Mouse (Mus musculus): Measurements from ENCODE around the gene Olfr1472. TPM values are rescaled to one million over a fixed set of nuclear protein-coding genes. Genes with fewer than 3 reads are reported as not detected.
"Not testable (repeated sequence)": the region's sequence is repeated elsewhere in the genome, so short reads cannot be mapped to it uniquely, and the experiment has no call there.

Olfr1472 gene
- total RNA-seq (2021), result not detected
- long read RNA-seq, experiment 1, result 0 reads
- long read RNA-seq, experiment 2, result 0 reads

DNA sequence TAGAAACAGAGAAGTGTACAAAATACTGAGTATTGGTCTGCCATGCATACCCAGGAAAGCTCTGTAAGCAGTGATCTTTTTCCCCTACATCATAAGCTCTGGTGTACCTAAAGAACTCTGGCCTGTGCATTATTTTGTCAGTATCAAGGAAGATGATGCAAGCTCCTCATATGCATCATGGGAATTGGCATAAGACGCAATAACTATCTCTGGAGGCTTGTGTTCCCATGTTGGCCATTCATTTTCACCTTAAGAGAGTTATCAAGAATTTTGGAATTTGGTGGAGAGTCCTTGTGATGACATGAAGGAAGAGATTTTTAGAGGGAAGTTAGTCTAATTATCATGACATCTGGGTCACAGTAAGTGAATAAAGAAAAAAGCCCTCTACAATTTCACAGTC is at the start of gene Olfr1472:
Gene Olfr1472, minus strand, starts transcription at position 101 of the 400 bp plus-strand sequence.
- no peak for DNase-seq

DNA sequence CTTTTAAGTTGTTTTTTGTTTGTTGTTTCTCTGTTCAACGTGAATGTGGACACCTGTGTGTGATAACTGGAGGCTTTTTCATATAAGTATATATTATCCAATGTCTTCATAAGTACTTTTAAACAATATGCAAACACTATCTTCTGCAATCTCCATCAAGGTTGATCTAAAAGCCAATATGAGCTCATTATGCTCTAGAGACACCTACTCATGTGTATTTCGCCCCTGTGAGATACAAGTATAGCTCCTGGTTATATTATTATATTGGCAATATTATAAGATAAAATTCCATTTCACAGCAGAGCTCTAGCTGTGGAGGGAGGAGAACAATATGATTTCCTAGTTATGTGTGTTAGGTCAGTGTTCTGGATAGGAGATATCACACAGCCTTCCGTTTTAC is 44.4 kb upstream of the Olfr1472 start, which contains the start of gene Olfr1477:
Gene Olfr1477, plus strand, starts transcription at position 301 of the 400 bp plus-strand sequence.
- no peak for DNase-seq

DNA sequence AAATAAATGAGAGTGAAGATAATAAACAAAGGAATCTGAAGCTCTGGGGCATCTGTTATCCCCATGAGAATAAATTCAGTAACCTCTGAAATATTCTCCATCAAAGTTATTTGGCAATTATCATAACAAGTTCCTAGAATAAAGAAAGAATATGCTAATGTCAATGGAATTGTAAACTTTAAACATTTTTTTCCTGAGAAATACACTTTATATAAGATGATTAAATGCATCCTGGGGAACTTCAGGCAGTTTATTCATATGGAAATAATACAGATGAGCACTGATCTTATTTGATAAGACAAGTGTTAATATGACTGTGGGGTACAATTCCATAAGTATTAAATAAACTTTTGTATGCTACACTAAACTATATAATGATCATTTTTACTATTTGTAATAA is 24.2 kb upstream of the Olfr1472 start, which contains the start of gene Olfr1475:
Gene Olfr1475, minus strand, starts transcription at position 101 of the 400 bp plus-strand sequence.
- no peak for DNase-seq

DNA sequence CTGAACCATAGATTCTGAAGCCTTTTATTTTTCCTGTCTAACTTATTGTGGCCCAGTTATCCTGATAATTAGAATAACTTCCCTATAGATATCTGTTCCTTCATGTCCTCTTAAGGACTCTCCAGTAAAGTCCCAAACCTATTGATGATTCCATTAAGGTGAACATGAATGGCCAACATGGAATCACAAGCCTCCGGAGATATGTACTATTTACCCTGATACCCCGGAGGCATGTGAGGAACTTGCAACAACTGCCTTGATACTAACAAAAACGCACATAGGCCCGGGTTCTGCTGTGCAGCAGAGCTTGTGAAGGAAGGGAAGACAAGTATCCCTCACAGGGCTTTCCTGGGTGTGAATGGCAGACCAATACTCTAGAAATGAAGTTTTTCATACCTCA is 13.4 kb upstream of the Olfr1472 start, which contains the start of gene Olfr1474:
Gene Olfr1474, plus strand, starts transcription at position 301 of the 400 bp plus-strand sequence.
- not testable (repeated sequence) for DNase-seq

DNA sequence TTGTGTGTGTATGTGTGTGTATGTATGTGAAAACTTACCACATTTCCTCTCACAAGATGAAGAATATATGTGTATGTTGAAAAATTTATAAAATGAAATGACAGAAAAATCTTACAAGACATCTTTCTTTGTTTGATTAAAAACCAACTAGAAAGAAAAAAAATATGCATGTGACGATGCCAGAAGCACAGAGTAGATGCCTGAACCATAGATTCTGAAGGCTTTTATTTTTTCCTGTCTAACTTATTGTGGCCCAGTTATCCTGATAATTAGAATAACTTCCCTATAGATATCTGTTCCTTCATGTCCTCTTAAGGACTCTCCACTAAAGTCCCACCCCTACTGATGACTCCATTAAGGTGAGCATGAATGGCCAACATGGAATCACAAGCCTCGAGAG is 12.8 kb downstream of the Olfr1472 start, which contains the start of gene Olfr1471:
Gene Olfr1471, plus strand, starts transcription at position 301 of the 400 bp plus-strand sequence.
- not testable (repeated sequence) for DNase-seq

DNA sequence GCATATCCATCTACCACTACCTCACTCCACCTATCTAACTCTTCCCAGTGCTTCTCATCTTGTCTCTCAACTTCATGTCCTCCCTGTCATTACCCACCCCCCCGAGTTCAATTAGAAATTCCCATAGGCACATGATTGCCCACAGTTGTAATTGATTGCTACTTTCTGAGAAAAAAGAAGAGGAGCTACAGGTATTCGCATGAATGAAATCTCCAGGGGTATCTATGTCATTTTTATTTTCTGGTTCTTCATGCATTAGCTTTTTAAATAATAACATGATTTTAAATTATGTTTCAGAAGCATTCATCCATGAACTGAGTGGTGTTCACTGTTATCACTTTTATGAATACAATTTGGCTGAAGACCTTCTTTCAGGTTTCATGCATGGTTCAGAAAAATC is 48.3 kb downstream of the Olfr1472 start, which contains the start of gene Olfr1469:
Gene Olfr1469, plus strand, starts transcription at position 301 of the 400 bp plus-strand sequence.
- no peak for DNase-seq

Other genes with a start within 250 kb of the Olfr1472 start
- gene Olfr1463, start 224.8 kb downstream of the Olfr1472 start, total RNA-seq (2021), result not detected
- not detected for gene Olfr1465, start 140.5 kb downstream of the Olfr1472 start, total RNA-seq (2021)
- gene Olfr1466, start 117.2 kb downstream of the Olfr1472 start, total RNA-seq (2021), result not detected
- not detected for gene Olfr1467, start 93.8 kb downstream of the Olfr1472 start, total RNA-seq (2021)
- not detected for gene Olfr1469, start 48.2 kb downstream of the Olfr1472 start, total RNA-seq (2021)
- not detected for gene Olfr1471, start 12.7 kb downstream of the Olfr1472 start, total RNA-seq (2021)
- not detected for gene Olfr1474, start 13.5 kb upstream of the Olfr1472 start, total RNA-seq (2021)
- gene Olfr1475, start 24.1 kb upstream of the Olfr1472 start, total RNA-seq (2021), result not detected
- gene Olfr1477, start 44.5 kb upstream of the Olfr1472 start, total RNA-seq (2021), result not detected
- gene Olfr1480, start 71.8 kb upstream of the Olfr1472 start, total RNA-seq (2021), result not detected
- not detected for gene Olfr1484, start 127.4 kb upstream of the Olfr1472 start, total RNA-seq (2021)
- not detected for gene Olfr1487, start 161.3 kb upstream of the Olfr1472 start, total RNA-seq (2021)
- gene Olfr1489, start 175.5 kb upstream of the Olfr1472 start, total RNA-seq (2021), result not detected
- gene Olfr1490, start 195.0 kb upstream of the Olfr1472 start, total RNA-seq (2021), result not detected
- not detected for gene Olfr1491, start 241.2 kb upstream of the Olfr1472 start, total RNA-seq (2021)